Mouse (Mus musculus) E14TG2a.4 (cell line): ENCODE measurements around the gene Grpel1.

ENCODE experiments used
- CTCF ChIP-seq: conservative IDR thresholded peaks from 2 replicates; pipeline ENCODE4 v1.5.1; 2014; ENCODE audit warnings: low read length
- NANOG ChIP-seq: IDR thresholded peaks from 2 replicates; pipeline ENCODE4 v1.6.1; 2014; ENCODE audit warnings: borderline replicate concordance, low read length, mixed read lengths
- POU5F1 ChIP-seq: IDR thresholded peaks from 2 replicates; pipeline ENCODE4 v1.6.1; 2014; ENCODE audit warnings: low read length, borderline replicate concordance

GRCm38 (mm10) chr5:36481114-36481513 is 16.3 kb downstream of the Grpel1 start:
- TF ChIP-seq CTCF (no peak), NANOG (no peak), POU5F1 (no peak)
